ENCODE assay signal across 9 mouse cellular contexts in genomic region chr4:141247776-141248613, GRCm38 (mm10). TPM values are rescaled to one million over a fixed set of nuclear protein-coding genes. Genes with fewer than 3 reads are reported as not detected.
DNase-seq lines count a peak whose midpoint lies in the region; ATAC-seq lines count a peak whose summit lies in the region.
"Had no signal": no experiment of that assay in that cellular context is flagged by ENCODE, and none has a peak within 500 bp of the region (broad histone marks: within the 10 kb centered on the region; RNA-seq: fewer than 3 reads in every experiment).

No protein-coding gene starts in this region.

- H3K27me3 ChIP-seq in limb, embryonic 10.5 days (ENCODE audit: low read depth, poor library complexity, severe bottlenecking), result peaks cover 92% of the 10 kb centered on the region
- peaks cover 61% of the 10 kb centered on the region for H3K27me3 ChIP-seq in neural tube, embryonic 11.5 days (ENCODE audit: control insufficient read depth, insufficient read depth, low read length)

- H3K9ac ChIP-seq in neural tube, embryonic 11.5 days (ENCODE audit: low read length), result no peak overlapping the region

- ATAC-seq in granulocyte monocyte progenitor cell, adult 5-6 weeks (replicated peaks; ENCODE audit: poor library complexity, severe bottlenecking), result peak; percentile 50
- ATAC-seq in neural tube, embryonic 11.5 days (ENCODE audit: insufficient read depth, low FRiP score, low TSS enrichment), result peak; percentile 46; the same call in 1 of the 2 replicates

- H3K27ac ChIP-seq in limb, embryonic 10.5 days, result no peak overlapping the region
- no peak overlapping the region for H3K27ac ChIP-seq in neural tube, embryonic 11.5 days (ENCODE audit: low read depth, low read length)

- DNase-seq in gastrocnemius, postnatal 14 days, result peak; percentile 64
- no peak for DNase-seq in gastrocnemius, adult 8-10 months (ENCODE audit: low spot score in 2 of 2)
- DNase-seq in ZHBTc4 (ENCODE audit: low read depth, low spot score), result peak; percentile 89
- peak; percentile 58 for DNase-seq in limb, embryonic 10.5 days (ENCODE audit: low spot score)
- peak; percentile 51 for DNase-seq in neural tube, embryonic 11.5 days (ENCODE audit: low spot score)
- DNase-seq in cerebellum, adult 9-10 months, result no peak
- no peak for DNase-seq in left cerebral cortex, adult 9 months (ENCODE audit: low spot score in 2 of 2)

- no peaks in the 10 kb centered on the region for H3K36me3 ChIP-seq in limb, embryonic 10.5 days
- no peaks in the 10 kb centered on the region for H3K36me3 ChIP-seq in neural tube, embryonic 11.5 days (ENCODE audit: control insufficient read depth, insufficient read depth, low read length)

- H3K9me3 ChIP-seq in limb, embryonic 10.5 days (replicated peaks), result no peaks in the 10 kb centered on the region
- no peaks in the 10 kb centered on the region for H3K9me3 ChIP-seq in neural tube, embryonic 11.5 days (ENCODE audit: control insufficient read depth, low read length)

- 1% methylated on average over 60 of the region's 60 CpGs for WGBS in limb, embryonic 10.5 days
- WGBS in neural tube, embryonic 11.5 days, result under 1% methylated on average over 56 of the region's 60 CpGs

- peaks cover 49% of the 10 kb centered on the region for H3K4me1 ChIP-seq in limb, embryonic 10.5 days
- H3K4me1 ChIP-seq in neural tube, embryonic 11.5 days (ENCODE audit: control insufficient read depth, insufficient read depth, low read length), result peaks cover 25% of the 10 kb centered on the region

- peak overlapping the region; percentile 38 for H3K4me2 ChIP-seq in neural tube, embryonic 11.5 days (ENCODE audit: low read depth)

- intact Hi-C loops in gastrocnemius, postnatal 14 days (cut with DNase I; ENCODE audit: low total_unique reads), result no loop called here

- H3K4me3 ChIP-seq in limb, embryonic 10.5 days, result peak overlapping the region; percentile 53
- H3K4me3 ChIP-seq in neural tube, embryonic 11.5 days (ENCODE audit: low read depth, low read length), result peak overlapping the region; percentile 36

RNA-seq across cellular contexts. Expression of gene Arhgef19, which starts 8.7 kb away (rescaled TPM):
- 1 to 10 TPM; 1.3 to 1.4 TPM for total RNA-seq in gastrocnemius, postnatal 14 days (2021)
- total RNA-seq in gastrocnemius, adult 8-10 months (2022), result 1 to 10 TPM in 1 of 4 experiments, under 1 TPM in 3; 0.10 to 1.1 (median 0.22) TPM
- not detected in 2 replicates for total RNA-seq in granulocyte monocyte progenitor cell, adult 5-6 weeks (2014; fragmentation: Nextera tagmentation)
- total RNA-seq in granulocyte monocyte progenitor cell, adult 5-6 weeks (2017), result not detected in 2 replicates
- 3.7 and 4.7 TPM in 2 replicates for polyA plus RNA-seq in limb, embryonic 10.5 days (2016; fragmentation: Nextera tagmentation; extraction: Ambion mirVana)
- polyA plus RNA-seq in neural tube, embryonic 11.5 days (2014; fragmentation: Nextera tagmentation; extraction: Ambion mirVana), result 1.2 and 2.3 TPM in 2 replicates
- total RNA-seq: MEL had no signal

RNA-seq across cellular contexts. Expression of gene Rsg1, which starts 34.2 kb away (rescaled TPM):
- total RNA-seq in gastrocnemius, postnatal 14 days (2021), result under 1 TPM; 0.21 to 0.38 TPM
- total RNA-seq in gastrocnemius, adult 8-10 months (2022), result 1 to 10 TPM in 1 of 4 experiments, not detected in 3; 1.4 TPM
- 1.4 and 1.8 TPM in 2 replicates for total RNA-seq in granulocyte monocyte progenitor cell, adult 5-6 weeks (2014; fragmentation: Nextera tagmentation)
- 1.4 and 2.6 TPM in 2 replicates for total RNA-seq in granulocyte monocyte progenitor cell, adult 5-6 weeks (2017)
- polyA plus RNA-seq in limb, embryonic 10.5 days (2016; fragmentation: Nextera tagmentation; extraction: Ambion mirVana), result 5.8 and 8.4 TPM in 2 replicates
- polyA plus RNA-seq in neural tube, embryonic 11.5 days (2014; fragmentation: Nextera tagmentation; extraction: Ambion mirVana), result 5.4 and 6.5 TPM in 2 replicates

RNA-seq across cellular contexts. Expression of gene Epha2, which starts 53.0 kb away (rescaled TPM):
- total RNA-seq in gastrocnemius, postnatal 14 days (2021), result 1 to 10 TPM; 2.9 to 3.7 TPM
- 1 to 10 TPM in 3 of 4 experiments, under 1 TPM in 1; 0.85 to 2.0 (median 1.8) TPM for total RNA-seq in gastrocnemius, adult 8-10 months (2022)
- total RNA-seq in granulocyte monocyte progenitor cell, adult 5-6 weeks (2014; fragmentation: Nextera tagmentation), result 0.88 TPM in 1 of 2 replicates, not detected in the other
- 0.10 TPM in 1 of 2 replicates, not detected in the other for total RNA-seq in granulocyte monocyte progenitor cell, adult 5-6 weeks (2017)
- 4.6 and 5.6 TPM in 2 replicates for polyA plus RNA-seq in limb, embryonic 10.5 days (2016; fragmentation: Nextera tagmentation; extraction: Ambion mirVana)
- polyA plus RNA-seq in neural tube, embryonic 11.5 days (2014; fragmentation: Nextera tagmentation; extraction: Ambion mirVana), result 1.6 and 2.5 TPM in 2 replicates

Comparison
In these comparisons a context has a peak if more than half of its experiments do, and no peak if none do; other contexts are left out.
1. DNase-seq: peak in gastrocnemius, postnatal 14 days (single experiment), ZHBTc4 (single experiment), limb, embryonic 10.5 days (single experiment) and neural tube, embryonic 11.5 days (single experiment); none in gastrocnemius, adult 8-10 months (0 of 2), cerebellum, adult 9-10 months (single experiment) and left cerebral cortex, adult 9 months (0 of 2).